In the genomic region with DNA sequence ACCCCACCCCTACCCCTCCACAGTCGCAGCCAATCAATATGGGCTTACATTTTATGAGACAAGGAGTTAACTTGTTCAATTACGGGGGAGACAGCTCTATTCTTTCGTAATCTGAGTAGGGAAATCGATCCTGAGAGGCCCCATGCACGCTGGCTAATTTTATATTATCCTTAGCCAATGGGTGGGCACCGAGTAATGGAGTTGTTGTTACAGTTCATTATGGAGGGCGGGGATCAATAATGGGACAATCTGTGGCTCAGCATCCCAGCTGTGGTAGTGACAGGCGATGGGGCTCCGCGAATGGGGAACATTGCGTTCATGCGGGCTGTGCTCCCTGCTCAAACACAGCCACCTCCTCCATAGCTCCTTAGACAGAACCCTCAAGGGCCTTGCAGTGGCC, we compare ENCODE assay signal across 20 mouse cellular contexts.
DNase-seq lines count a peak whose midpoint lies in the region; ATAC-seq and TF ChIP-seq lines count a peak whose summit lies in the region.
"Had no signal": no experiment of that assay in that cellular context is flagged by ENCODE, and none has a peak within 500 bp of the region (broad histone marks: within the 10 kb centered on the region; RNA-seq: fewer than 3 reads in every experiment).

No protein-coding gene starts in this region.

- peak; percentile 73 for ATAC-seq in hindbrain, embryonic 11.5 days (ENCODE audit: low FRiP score)
- ATAC-seq in hindbrain, postnatal 0 days: no peak
- no peak for ATAC-seq in hindbrain, embryonic 13.5 days (ENCODE audit: low FRiP score)
- ATAC-seq: CD4-positive, CD25-positive, alpha-beta regulatory T cell, adult 4 months; forebrain, embryonic 16.5 days; intestine, postnatal 0 days; midbrain, embryonic 16.5 days had no signal

- H3K27ac ChIP-seq in hindbrain, embryonic 11.5 days (ENCODE audit: low read depth, low read length): peak overlapping the region; percentile 77
- H3K27ac ChIP-seq in hindbrain, postnatal 0 days: no peak overlapping the region
- peak overlapping the region; percentile 64 for H3K27ac ChIP-seq in hindbrain, embryonic 13.5 days
- H3K27ac ChIP-seq: forebrain, embryonic 10.5 days; hindbrain, embryonic 15.5 days; liver, embryonic 13.5 days; stomach, postnatal 0 days had no signal

- WGBS in hindbrain, embryonic 11.5 days: 60% methylated on average over 12 of the region's 12 CpGs
- WGBS in hindbrain, postnatal 0 days: 43% methylated on average over 12 of the region's 12 CpGs
- 40% methylated on average over 12 of the region's 12 CpGs for WGBS in hindbrain, embryonic 13.5 days

- no peak for TF ChIP-seq CTCF in hindbrain, postnatal 0 days (IDR thresholded peaks at IDR 0.05; ENCODE audit: low read depth)

- no peak overlapping the region for H3K4me3 ChIP-seq in hindbrain, embryonic 11.5 days (ENCODE audit: low read depth, low read length)
- H3K4me3 ChIP-seq in hindbrain, postnatal 0 days (ENCODE audit: low read length): no peak overlapping the region
- H3K4me3 ChIP-seq in hindbrain, embryonic 13.5 days: no peak overlapping the region
- H3K4me3 ChIP-seq: forebrain, embryonic 10.5 days; heart, embryonic 12.5 days; hindbrain, embryonic 15.5 days; liver, embryonic 13.5 days had no signal

- no peaks in the 10 kb centered on the region for H3K36me3 ChIP-seq in hindbrain, embryonic 11.5 days (ENCODE audit: control insufficient read depth, insufficient read depth, low read length)
- no peaks in the 10 kb centered on the region for H3K36me3 ChIP-seq in hindbrain, postnatal 0 days (ENCODE audit: insufficient read depth, low read length)
- H3K36me3 ChIP-seq in hindbrain, embryonic 13.5 days: no peaks in the 10 kb centered on the region
- H3K36me3 ChIP-seq: forebrain, embryonic 10.5 days; heart, embryonic 12.5 days; hindbrain, embryonic 15.5 days; liver, embryonic 13.5 days had no signal

- no peaks in the 10 kb centered on the region for H3K9me3 ChIP-seq in hindbrain, embryonic 11.5 days (ENCODE audit: control insufficient read depth, low read length)
- H3K9me3 ChIP-seq in hindbrain, postnatal 0 days (ENCODE audit: low read length): no peaks in the 10 kb centered on the region
- H3K9me3 ChIP-seq in hindbrain, embryonic 13.5 days: 0 out of 2 replicates have a peak, but pooled peaks cover 3% of the 10 kb centered on the region
- H3K9me3 ChIP-seq: forebrain, embryonic 10.5 days; heart, embryonic 12.5 days; hindbrain, embryonic 15.5 days; liver, embryonic 13.5 days had no signal

- H3K27me3 ChIP-seq in hindbrain, embryonic 11.5 days (ENCODE audit: control insufficient read depth, insufficient read depth, low read length): no peaks in the 10 kb centered on the region
- no peaks in the 10 kb centered on the region for H3K27me3 ChIP-seq in hindbrain, postnatal 0 days (ENCODE audit: insufficient read depth, low read length)
- H3K27me3 ChIP-seq in hindbrain, embryonic 13.5 days: 0 out of 2 replicates have a peak, but pooled peaks cover 6% of the 10 kb centered on the region
- H3K27me3 ChIP-seq: heart, embryonic 12.5 days; liver, embryonic 13.5 days had no signal

- H3K9ac ChIP-seq in hindbrain, embryonic 11.5 days (ENCODE audit: low read depth, low read length): no peak overlapping the region
- no peak overlapping the region for H3K9ac ChIP-seq in hindbrain, postnatal 0 days (replicated peaks; ENCODE audit: low read length)
- H3K9ac ChIP-seq in hindbrain, embryonic 13.5 days: 0 out of 2 replicates have a peak overlapping the region, but pooled peaks have one; percentile 8
- H3K9ac ChIP-seq: heart, embryonic 12.5 days; hindbrain, embryonic 15.5 days; liver, embryonic 13.5 days had no signal

- H3K4me2 ChIP-seq in hindbrain, embryonic 11.5 days (replicated peaks; ENCODE audit: low read depth, low read length): no peak overlapping the region
- no peak overlapping the region for H3K4me2 ChIP-seq in hindbrain, postnatal 0 days (ENCODE audit: low read depth, low read length)
- no peak overlapping the region for H3K4me2 ChIP-seq in hindbrain, embryonic 13.5 days
- H3K4me2 ChIP-seq: heart, embryonic 12.5 days; hindbrain, embryonic 15.5 days; liver, embryonic 13.5 days had no signal

- no peaks in the 10 kb centered on the region for H3K4me1 ChIP-seq in hindbrain, embryonic 11.5 days (replicated peaks; ENCODE audit: control insufficient read depth, insufficient read depth, low read length)
- H3K4me1 ChIP-seq in hindbrain, postnatal 0 days (ENCODE audit: insufficient read depth, low read length): peaks cover 5% of the 10 kb centered on the region; the same call in 1 of the 2 replicates
- H3K4me1 ChIP-seq in hindbrain, embryonic 13.5 days (replicated peaks): peaks cover 14% of the 10 kb centered on the region
- H3K4me1 ChIP-seq: heart, embryonic 12.5 days; liver, embryonic 13.5 days had no signal

- DNase-seq in hindbrain, embryonic 11.5 days (ENCODE audit: low spot score): peak; percentile 40
- DNase-seq in hindbrain, postnatal 0 days (ENCODE audit: low spot score): no peak
- peak; percentile 34 for DNase-seq in retina, embryonic 14.5 days (ENCODE audit: low spot score)
- no peak for DNase-seq in retina, postnatal 1 day
- no peak for DNase-seq in testis, postnatal 14 days (ENCODE audit: low spot score)
- DNase-seq in thymus, postnatal 4 days: no peak
- DNase-seq: cerebellum, adult 8-10 months; kidney, postnatal 36 days; liver, embryonic 13.5 days; lung, adult 2 months; right cerebral cortex, postnatal 14 days had no signal

Comparison
In these comparisons a context has a peak if more than half of its experiments do, and no peak if none do; other contexts are left out.
1. DNase-seq: peak in hindbrain, embryonic 11.5 days (single experiment) and retina, embryonic 14.5 days (single experiment); none in hindbrain, postnatal 0 days (single experiment), retina, postnatal 1 day (single experiment), testis, postnatal 14 days (single experiment) and thymus, postnatal 4 days (single experiment).